Mouse (Mus musculus) urinary bladder, postnatal 4 days (tissue): ENCODE results near the gene Kif6.

Experiments used
- DNase-seq, 2 experiments: peaks; one replicate each; pipeline ENCODE4 v3.0.0; 2021 to 2022; ENCODE audit warnings: low spot score in 2 of 2

Kif6 gene

GRCm38 (mm10) chr17:49839243-49839642 lies 224.3 kb downstream of the Kif6 start:
- no peak for DNase-seq

GRCm38 (mm10) chr17:49851210-49851609 lies 236.3 kb downstream of the Kif6 start:
- DNase-seq: no peak

- no peak for DNase-seq
Observed at GRCm38 (mm10) chr17:49852183-49852582, 237.2 kb downstream of the Kif6 start.

- DNase-seq: no peak
Observed at GRCm38 (mm10) chr17:49855785-49856184, 240.8 kb downstream of the Kif6 start.

GRCm38 (mm10) chr17:49860057-49860816 lies 245.3 kb downstream of the Kif6 start:
- no peak for DNase-seq

GRCm38 (mm10) chr17:49863597-49863996 lies 248.7 kb downstream of the Kif6 start:
- DNase-seq: no peak

GRCm38 (mm10) chr17:49865604-49866003 lies 250.7 kb downstream of the Kif6 start:
- no peak for DNase-seq

- DNase-seq: no peak
Observed at GRCm38 (mm10) chr17:49866653-49867215, 251.8 kb downstream of the Kif6 start.

- DNase-seq: no peak
Observed at GRCm38 (mm10) chr17:49867321-49868137, 252.6 kb downstream of the Kif6 start.

GRCm38 (mm10) chr17:49869246-49869645 lies 254.3 kb downstream of the Kif6 start:
- DNase-seq: no peak

- DNase-seq: no peak
Observed at GRCm38 (mm10) chr17:49872305-49872704, 257.4 kb downstream of the Kif6 start.

GRCm38 (mm10) chr17:49874746-49875145 lies 259.8 kb downstream of the Kif6 start:
- no peak for DNase-seq

GRCm38 (mm10) chr17:49875401-49875800 lies 260.5 kb downstream of the Kif6 start:
- no peak for DNase-seq

- no peak for DNase-seq
Observed at GRCm38 (mm10) chr17:49875939-49876651, 261.2 kb downstream of the Kif6 start.

- DNase-seq: no peak
Observed at GRCm38 (mm10) chr17:49880919-49881744, 266.2 kb downstream of the Kif6 start.

- no peak for DNase-seq
Observed at GRCm38 (mm10) chr17:49881796-49882195, 266.9 kb downstream of the Kif6 start.

- DNase-seq: no peak
Observed at GRCm38 (mm10) chr17:49883136-49883755, 268.3 kb downstream of the Kif6 start.

- DNase-seq: no peak
Observed at GRCm38 (mm10) chr17:49885035-49885434, 270.1 kb downstream of the Kif6 start.

- no peak for DNase-seq
Observed at GRCm38 (mm10) chr17:49889629-49890028, 274.7 kb downstream of the Kif6 start.

GRCm38 (mm10) chr17:49890861-49891260 lies 275.9 kb downstream of the Kif6 start:
- DNase-seq: no peak

- no peak for DNase-seq
Observed at GRCm38 (mm10) chr17:49892390-49892789, 277.5 kb downstream of the Kif6 start.
